Mouse (Mus musculus) midbrain, postnatal 0 days (tissue): Measurements from ENCODE around the gene Dusp13. TPM values are rescaled to one million over a fixed set of nuclear protein-coding genes. Genes with fewer than 3 reads are reported as not detected.

Experiments used
- ATAC-seq: fragments of 200-750 bp; cut with Nextera tagmentation; 2 replicates; pipeline ENCODE4 v1.8.0; 2017; ENCODE audit warnings: moderate number of reproducible peaks, mild to moderate bottlenecking, moderate TSS enrichment, moderate library complexity; ENCODE audit not compliant: low FRiP score
- DNase-seq: peaks from one replicate; pipeline ENCODE4 v3.0.0-alpha.2; 2015; ENCODE audit warnings: low spot score
- H3K27ac ChIP-seq: fragments of 300-500 bp; sonication (generic); 2 replicates; pipeline ENCODE4 v1.5.1; 2014; ENCODE audit warnings: low read depth, mild to moderate bottlenecking, low read length, mixed read lengths
- H3K27me3 ChIP-seq: fragments of 300-500 bp; sonication (generic); 2 replicates; pipeline ENCODE4 v1.6.1; 2014; ENCODE audit warnings: low read length, control low read depth, mixed read lengths; ENCODE audit not compliant: insufficient read depth
- H3K36me3 ChIP-seq: fragments of 300-500 bp; sonication (generic); 2 replicates; pipeline ENCODE4 v1.6.1; 2014; ENCODE audit warnings: low read length, control low read depth, mixed read lengths; ENCODE audit not compliant: insufficient read depth
- H3K4me1 ChIP-seq: fragments of 300-500 bp; sonication (generic); 2 replicates; pipeline ENCODE4 v1.6.1; 2014; ENCODE audit warnings: mild to moderate bottlenecking, control low read depth, antibody characterized with exemption, low read length, mixed read lengths; ENCODE audit not compliant: insufficient read depth
- H3K4me2 ChIP-seq: fragments of 300-500 bp; sonication (generic); 2 replicates; pipeline ENCODE4 v1.6.1; 2014; ENCODE audit warnings: low read depth, mild to moderate bottlenecking, low read length, mixed read lengths; ENCODE audit not compliant: poor library complexity, severe bottlenecking
- H3K4me3 ChIP-seq: fragments of 300-500 bp; sonication (generic); 2 replicates; pipeline ENCODE4 v1.5.1; 2014; ENCODE audit warnings: low read depth, mild to moderate bottlenecking, low read length, moderate library complexity
- H3K9ac ChIP-seq: fragments of 300-500 bp; sonication (generic); replicated peaks from 2 replicates; pipeline ENCODE4 v1.6.1; 2014; ENCODE audit warnings: mild to moderate bottlenecking, low read length, moderate library complexity, mixed read lengths; ENCODE audit not compliant: poor library complexity, severe bottlenecking
- H3K9me3 ChIP-seq: fragments of 300-500 bp; sonication (generic); 2 replicates; pipeline ENCODE4 v1.6.1; 2016; ENCODE audit warnings: low read length, control low read depth
- CTCF ChIP-seq: IDR thresholded peaks from 2 replicates; pipeline ENCODE4 v1.5.1; 2016; ENCODE audit warnings: antibody characterized with exemption, mild to moderate bottlenecking
- WGBS: fragments of 180-500 bp; shearing (Covaris S2); extraction: QIAGEN DNeasy Blood & Tissue Kit; methylation state at CpG from one replicate; pipeline ENCODE4 v1.1.7; 2014; 5-methylcytosine and 5-hydroxymethylcytosine counted together
- polyA plus RNA-seq: library from polyadenylated mRNA; unstranded; fragments of >200 nt; fragmentation: Nextera tagmentation; extraction: Ambion mirVana; gene quantifications from 2 replicates; pipeline ENCODE4 v1.2.1, GENCODE M21; 2015
- total RNA-seq: library from RNA; depleted of rRNA; stranded (reverse); fragments of >200 nt; gene quantifications from 2 replicates; pipeline ENCODE4 v1.2.3, GENCODE M21; 2014; rRNA removed

Gene Dusp13
- total and polyA plus RNA-seq, 2 experiments from 2014 or later = not detected

- 88% methylated on average over 10 of the region's 10 CpGs for WGBS
- ATAC-seq (no peak), DNase-seq (no peak)
- H3K4me2 ChIP-seq = no peak overlapping the region
- no peaks in the 10 kb centered on the region for H3K36me3 ChIP-seq
- H3K4me1 ChIP-seq = no peaks in the 10 kb centered on the region
- peaks cover 4% of the 10 kb centered on the region; the same call in 1 of the 2 replicates for H3K27me3 ChIP-seq
- no peaks in the 10 kb centered on the region for H3K9me3 ChIP-seq
- no peak overlapping the region for H3K27ac ChIP-seq
- no peak overlapping the region for H3K9ac ChIP-seq
- TF ChIP-seq CTCF = no peak
- H3K4me3 ChIP-seq = no peak overlapping the region
These were observed 65.4 kb downstream of the Dusp13 start for GRCm38 (mm10) chr14:21685411-21686146.

DNA sequence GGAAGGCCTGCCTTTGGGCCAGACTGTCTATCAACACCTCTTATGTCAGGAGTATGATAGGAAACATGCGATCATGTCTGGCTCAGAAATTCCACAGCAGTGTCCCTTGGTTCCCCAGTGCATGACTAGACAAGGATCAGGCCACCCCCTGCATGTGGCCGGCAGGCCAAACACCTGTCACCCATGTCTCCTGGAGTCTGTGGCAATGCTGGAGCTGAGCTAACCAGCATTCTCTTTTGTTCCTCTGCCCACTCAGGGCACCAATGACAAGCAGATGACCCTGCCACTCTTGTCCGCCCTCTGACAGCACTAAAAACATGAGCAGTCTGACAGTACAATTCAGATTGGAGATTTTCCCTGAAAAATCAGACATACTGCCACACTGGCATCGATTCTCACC lies 67.1 kb downstream of the Dusp13 start:
- Histone ChIP-seq H3K9ac (no peak overlapping the region), H3K9me3 (no peaks in the 10 kb centered on the region), H3K4me2 (no peak overlapping the region), H3K27ac (no peak overlapping the region), H3K4me3 (no peak overlapping the region), H3K36me3 (no peaks in the 10 kb centered on the region), H3K4me1 (no peaks in the 10 kb centered on the region), H3K27me3 (peaks cover 4% of the 10 kb centered on the region; the same call in 1 of the 2 replicates)
- no peak for TF ChIP-seq CTCF
- WGBS = 70% methylated on average over 4 of the region's 4 CpGs
- ATAC-seq = no peak
- DNase-seq = no peak

Other genes with a start within 250 kb of the Dusp13 start
- gene Dupd1, start 36.6 kb downstream of the Dusp13 start, total RNA-seq = 1.4 TPM in 1 of 2 replicates, not detected in the other
- gene Dupd1, start 36.6 kb downstream of the Dusp13 start, polyA plus RNA-seq = 0.39 and 0.41 TPM in 2 replicates
- 65.9 and 85.6 TPM in 2 replicates for gene Samd8, start 650 bp downstream of the Dusp13 start, total RNA-seq
- 24.9 and 28.6 TPM in 2 replicates for gene Samd8, start 650 bp downstream of the Dusp13 start, polyA plus RNA-seq
- 219 and 224 TPM in 2 replicates for gene Vdac2, start 74.1 kb upstream of the Dusp13 start, total RNA-seq
- gene Vdac2, start 74.1 kb upstream of the Dusp13 start, polyA plus RNA-seq = 300 and 308 TPM in 2 replicates
- 34.2 and 38.5 TPM in 2 replicates for gene Comtd1, start 97.8 kb upstream of the Dusp13 start, total RNA-seq
- gene Comtd1, start 97.8 kb upstream of the Dusp13 start, polyA plus RNA-seq = 58.4 and 65.3 TPM in 2 replicates
- 9.1 and 10.1 TPM in 2 replicates for gene Zfp503, start 238.4 kb upstream of the Dusp13 start, total RNA-seq
- 4.2 and 4.3 TPM in 2 replicates for gene Zfp503, start 238.4 kb upstream of the Dusp13 start, polyA plus RNA-seq